Mouse (Mus musculus) thymus, adult 18-20 months (tissue): ENCODE data around the gene 5730596B20Rik.

Experiments
- DNase-seq, 2 experiments: peaks; one replicate each; pipeline ENCODE4 v3.0.0; 2022; ENCODE audit warnings: mixed read lengths in 2 of 2

The 5730596B20Rik gene

GRCm38 (mm10) chr6:52162611-52163365 lies 14.5 kb upstream of the 5730596B20Rik start:
- DNase-seq, result no peak

GRCm38 (mm10) chr6:52163366-52164031 lies 13.8 kb upstream of the 5730596B20Rik start:
- DNase-seq, result no peak

- no peak for DNase-seq
These were observed 13.2 kb upstream of the 5730596B20Rik start for GRCm38 (mm10) chr6:52164051-52164625.

GRCm38 (mm10) chr6:52164626-52165440 lies 12.5 kb upstream of the 5730596B20Rik start, which contains the start of gene Hoxa2:
Hoxa2 (minus strand) TSS chr6:52164831.
- no peak for DNase-seq

GRCm38 (mm10) chr6:52165441-52166370 lies 11.6 kb upstream of the 5730596B20Rik start:
- no peak for DNase-seq

GRCm38 (mm10) chr6:52166431-52167077 lies 10.7 kb upstream of the 5730596B20Rik start:
- no peak for DNase-seq

- DNase-seq, result no peak
These were observed 10.1 kb upstream of the 5730596B20Rik start for GRCm38 (mm10) chr6:52167176-52167575.

- no peak for DNase-seq
These were observed 9.5 kb upstream of the 5730596B20Rik start for GRCm38 (mm10) chr6:52167736-52168161.

GRCm38 (mm10) chr6:52168191-52169055 lies 8.9 kb upstream of the 5730596B20Rik start:
- DNase-seq, result no peak

GRCm38 (mm10) chr6:52169499-52170165 lies 7.7 kb upstream of the 5730596B20Rik start:
- DNase-seq, result no peak

GRCm38 (mm10) chr6:52170166-52170897 lies 7.0 kb upstream of the 5730596B20Rik start:
- DNase-seq, result no peak

GRCm38 (mm10) chr6:52170898-52171223 lies 6.4 kb upstream of the 5730596B20Rik start:
- no peak for DNase-seq

GRCm38 (mm10) chr6:52171331-52171730 lies 6.0 kb upstream of the 5730596B20Rik start:
- no peak for DNase-seq

GRCm38 (mm10) chr6:52171938-52172337 lies 5.4 kb upstream of the 5730596B20Rik start:
- no peak for DNase-seq

- no peak for DNase-seq
These were observed 4.8 kb upstream of the 5730596B20Rik start for GRCm38 (mm10) chr6:52172501-52172900.

GRCm38 (mm10) chr6:52173648-52174047 lies 3.6 kb upstream of the 5730596B20Rik start:
- no peak for DNase-seq

- DNase-seq, result no peak
These were observed 2.1 kb upstream of the 5730596B20Rik start for GRCm38 (mm10) chr6:52174968-52175751.

GRCm38 (mm10) chr6:52175864-52176263 lies 1.4 kb upstream of the 5730596B20Rik start:
- no peak for DNase-seq
